Mouse (Mus musculus) spleen, embryonic (tissue): ENCODE data around the gene Mat2a.

Experiments
- CTCF ChIA-PET: fragments of 350-600 bp; sonication (Branson Sonifier 250); formaldehyde crosslinking; loops from one replicate; lab custom pipeline; 2022; lab: Charles Lee

Gene Mat2a

GRCm38 (mm10) chr6:72415964-72416772, 23.2 kb downstream of the Mat2a start:
- CTCF ChIA-PET: interaction anchor here (0.6 to 0.7 kb wide), 2 partner anchors 47 to 117 kb away, joined by 4 to 9 read pairs; no protein-coding TSS in a partner anchor

- CTCF ChIA-PET: no interaction called here
These were observed 24.2 kb downstream of the Mat2a start for GRCm38 (mm10) chr6:72415181-72415580.

- CTCF ChIA-PET: no interaction called here
These were observed 25.1 kb downstream of the Mat2a start, which contains the start of gene Ggcx for GRCm38 (mm10) chr6:72414076-72414756. TSS of gene Ggcx (plus strand) at chr6:72414308.

GRCm38 (mm10) chr6:72410518-72410917, 28.8 kb downstream of the Mat2a start:
- CTCF ChIA-PET: interaction anchor here (0.6 kb wide), 1 partner anchor 20 kb away, joined by 4 read pairs; the partner anchor contains the start of gene Vamp8

GRCm38 (mm10) chr6:72410003-72410402, 29.4 kb downstream of the Mat2a start:
- CTCF ChIA-PET: no interaction called here

GRCm38 (mm10) chr6:72409567-72409966, 29.8 kb downstream of the Mat2a start:
- CTCF ChIA-PET: no interaction called here

- CTCF ChIA-PET: interaction anchor here (0.6 kb wide), 2 partner anchors 43 to 68 kb away, joined by 3 to 4 read pairs; no protein-coding TSS in a partner anchor
These were observed 32.2 kb downstream of the Mat2a start for GRCm38 (mm10) chr6:72407119-72407518.

GRCm38 (mm10) chr6:72405356-72405755, 34.0 kb downstream of the Mat2a start:
- CTCF ChIA-PET: no interaction called here

- CTCF ChIA-PET: interaction anchor here (0.7 to 1.3 kb wide), 2 partner anchors 109 to 149 kb away, joined by 3 to 5 read pairs; no protein-coding TSS in a partner anchor
These were observed 37.5 kb downstream of the Mat2a start for GRCm38 (mm10) chr6:72401875-72402274.

GRCm38 (mm10) chr6:72399967-72400366, 39.4 kb downstream of the Mat2a start:
- CTCF ChIA-PET: no interaction called here

GRCm38 (mm10) chr6:72396837-72397251, 42.5 kb downstream of the Mat2a start:
- CTCF ChIA-PET: no interaction called here

GRCm38 (mm10) chr6:72392341-72392740, 47.0 kb downstream of the Mat2a start:
- CTCF ChIA-PET: no interaction called here

GRCm38 (mm10) chr6:72390795-72391521, 48.4 kb downstream of the Mat2a start:
- CTCF ChIA-PET: interaction anchor here (0.5 to 2.0 kb wide), 5 partner anchors 10 to 26 kb away, joined by 4 to 9 read pairs (median 5); partner anchors contain the start of gene Vamp5

GRCm38 (mm10) chr6:72389941-72390771, 49.2 kb downstream of the Mat2a start, which contains the start of gene Vamp8:
TSS of gene Vamp8 (minus strand) at chr6:72390703.
- CTCF ChIA-PET: interaction anchor here (0.5 to 2.0 kb wide), 5 partner anchors 9 to 757 kb away, joined by 3 to 9 read pairs (median 5); partner anchors contain the start of genes Kdm3a and Vamp5

- CTCF ChIA-PET: interaction anchor here (0.5 to 2.0 kb wide), 3 partner anchors 9 to 757 kb away, joined by 3 to 7 read pairs (median 5); partner anchors contain the start of genes Kdm3a and Vamp5
These were observed 49.9 kb downstream of the Mat2a start for GRCm38 (mm10) chr6:72389471-72389940.

- CTCF ChIA-PET: interaction anchor here (2.0 kb wide), 1 partner anchor 8 kb away, joined by 5 read pairs; the partner anchor contains the start of gene Vamp5
These were observed 50.5 kb downstream of the Mat2a start for GRCm38 (mm10) chr6:72388791-72389329.

GRCm38 (mm10) chr6:72388266-72388665, 51.1 kb downstream of the Mat2a start:
- CTCF ChIA-PET: no interaction called here

- CTCF ChIA-PET: no interaction called here
These were observed 51.5 kb downstream of the Mat2a start for GRCm38 (mm10) chr6:72387816-72388215.

GRCm38 (mm10) chr6:72386561-72386960, 52.8 kb downstream of the Mat2a start:
- CTCF ChIA-PET: no interaction called here

- CTCF ChIA-PET: no interaction called here
These were observed 54.1 kb downstream of the Mat2a start for GRCm38 (mm10) chr6:72385258-72385657.
